Comparison of ENCODE assay signal across 22 mouse cellular contexts in genomic region chr12:28238016-28238415, GRCm38 (mm10).
DNase-seq lines count a peak whose midpoint lies in the region; ATAC-seq lines count a peak whose summit lies in the region.
"Had no signal": no experiment of that assay in that cellular context is flagged by ENCODE, and none has a peak within 500 bp of the region (broad histone marks: within the 10 kb centered on the region; RNA-seq: fewer than 3 reads in every experiment).

No protein-coding gene starts in this region.

- no peaks in the 10 kb centered on the region for H3K36me3 ChIP-seq in heart, embryonic 12.5 days
- H3K36me3 ChIP-seq: embryonic facial prominence, embryonic 12.5 days; forebrain, embryonic 15.5 days; limb, embryonic 13.5 days; liver, embryonic 13.5 days had no signal

- ATAC-seq in heart, embryonic 12.5 days (ENCODE audit: insufficient number of reproducible peaks, low FRiP score), result no peak
- ATAC-seq: forebrain, embryonic 15.5 days; midbrain, embryonic 16.5 days had no signal

- H3K9ac ChIP-seq in heart, embryonic 12.5 days, result no peak overlapping the region
- H3K9ac ChIP-seq: embryonic facial prominence, embryonic 12.5 days; forebrain, embryonic 15.5 days; limb, embryonic 13.5 days; liver, embryonic 13.5 days; lung, embryonic 14.5 days had no signal

- DNase-seq in frontal cortex, adult 2 months (ENCODE audit: extremely low spot score in 1 of 2, low spot score in 1 of 2), result peak; percentile 61 to 63
- DNase-seq in frontal cortex, postnatal 25 days (ENCODE audit: low spot score in 2 of 2), result no peak
- peak; percentile 46 to 47 for DNase-seq in right cerebral cortex, adult 2 months (ENCODE audit: low spot score in 2 of 2)
- DNase-seq in right cerebral cortex, postnatal 4 days, result no peak
- DNase-seq in layer of hippocampus, postnatal 36 days, result peak; percentile 17 to 41
- DNase-seq in heart, postnatal 4 days, result no peak
- no peak for DNase-seq in neural tube, embryonic 10.5 days (ENCODE audit: extremely low spot score, low spot score)
- DNase-seq: cerebellum, adult 9-11 months; gastrocnemius, postnatal 14 days; heart, adult 2 months; kidney, adult 11 months; liver, embryonic 13.5 days; lung, embryonic 14.5 days; lung, postnatal 4 days; spleen, adult 18-20 months; thymus, adult 2 months had no signal

- no peak overlapping the region for H3K27ac ChIP-seq in heart, embryonic 12.5 days (ENCODE audit: poor library complexity, severe bottlenecking)
- H3K27ac ChIP-seq: embryonic facial prominence, embryonic 12.5 days; forebrain, embryonic 15.5 days; heart, adult 2 months; limb, embryonic 13.5 days; liver, embryonic 13.5 days had no signal

- H3K27me3 ChIP-seq in heart, embryonic 12.5 days (replicated peaks), result no peaks in the 10 kb centered on the region
- H3K27me3 ChIP-seq: embryonic facial prominence, embryonic 12.5 days; forebrain, embryonic 15.5 days; limb, embryonic 13.5 days; liver, embryonic 13.5 days had no signal

- H3K9me3 ChIP-seq in heart, embryonic 12.5 days (replicated peaks), result no peaks in the 10 kb centered on the region
- H3K9me3 ChIP-seq: embryonic facial prominence, embryonic 12.5 days; forebrain, embryonic 15.5 days; limb, embryonic 13.5 days; liver, embryonic 13.5 days had no signal

- H3K4me3 ChIP-seq in heart, embryonic 12.5 days, result no peak overlapping the region
- H3K4me3 ChIP-seq: embryonic facial prominence, embryonic 12.5 days; erythroblast, embryonic 14.5 days; forebrain, embryonic 15.5 days; heart, adult 2 months; limb, embryonic 13.5 days; liver, embryonic 13.5 days had no signal

- no peak overlapping the region for H3K4me2 ChIP-seq in heart, embryonic 12.5 days
- H3K4me2 ChIP-seq: embryonic facial prominence, embryonic 12.5 days; forebrain, embryonic 15.5 days; limb, embryonic 13.5 days; liver, embryonic 13.5 days; lung, embryonic 14.5 days had no signal

- no peaks in the 10 kb centered on the region for H3K4me1 ChIP-seq in heart, embryonic 12.5 days (replicated peaks)
- H3K4me1 ChIP-seq: forebrain, embryonic 15.5 days; liver, embryonic 13.5 days had no signal

- WGBS in heart, embryonic 12.5 days, result 79% methylated on average over 5 of the region's 5 CpGs

Comparison
In these comparisons a context has a peak if more than half of its experiments do, and no peak if none do; other contexts are left out.
1. DNase-seq: peak in frontal cortex, adult 2 months (2 of 2), right cerebral cortex, adult 2 months (2 of 2) and layer of hippocampus, postnatal 36 days (2 of 2); none in frontal cortex, postnatal 25 days (0 of 2), right cerebral cortex, postnatal 4 days (single experiment), heart, postnatal 4 days (single experiment) and neural tube, embryonic 10.5 days (single experiment).